Mouse (Mus musculus) kidney, adult 2 months (tissue): Measurements from ENCODE around the gene Ddr2.

ENCODE experiments used
- CTCF ChIP-seq: fragments of 200-500 bp; conservative IDR thresholded peaks from 2 replicates; pipeline ENCODE4 v1.5.1; 2011; ENCODE audit warnings: low read depth, mild to moderate bottlenecking, control low read depth, low read length, moderate library complexity, mixed read lengths; ENCODE audit not compliant: insufficient read depth, insufficient read length
- POLR2A ChIP-seq: fragments of 200-500 bp; IDR thresholded peaks from one replicate; pipeline ENCODE4 v1.6.1; 2011; ENCODE audit warnings: low read depth, low read length, control low read depth

GRCm38 (mm10) chr1:169946004-169946403 lies 164.6 kb downstream of the Ddr2 start:
- TF ChIP-seq POLR2A, result no peak
- no peak for TF ChIP-seq CTCF
